Comparison of ENCODE assay signal across 24 mouse cellular contexts in genomic region chr5:25080994-25081393, GRCm38 (mm10). TPM values are rescaled to one million over a fixed set of nuclear protein-coding genes. Genes with fewer than 3 reads are reported as not detected.
DNase-seq lines count a peak whose midpoint lies in the region; ATAC-seq and TF ChIP-seq lines count a peak whose summit lies in the region.
"Had no signal": no experiment of that assay in that cellular context is flagged by ENCODE, and none has a peak within 500 bp of the region (broad histone marks: within the 10 kb centered on the region; RNA-seq: fewer than 3 reads in every experiment).

No protein-coding gene starts in this region.

- peak overlapping the region; percentile 5; the same call in 1 of the 2 replicates for H3K9ac ChIP-seq in CH12.LX (ENCODE audit: insufficient read depth, low read depth)
- no peak overlapping the region for H3K9ac ChIP-seq in intestine, embryonic 16.5 days (ENCODE audit: low read depth, low read length)
- H3K9ac ChIP-seq: embryonic facial prominence, embryonic 13.5 days; forebrain, embryonic 15.5 days; hindbrain, embryonic 15.5 days; limb, embryonic 15.5 days; liver, embryonic 14.5 days; lung, embryonic 14.5 days; midbrain, embryonic 12.5 days; neural tube, embryonic 12.5 days had no signal

- H3K27me3 ChIP-seq in CH12.LX (replicated peaks) = no peaks in the 10 kb centered on the region
- no peaks in the 10 kb centered on the region for H3K27me3 ChIP-seq in intestine, embryonic 16.5 days (replicated peaks; ENCODE audit: control insufficient read depth, insufficient read depth, low read length)
- H3K27me3 ChIP-seq: embryonic facial prominence, embryonic 13.5 days; forebrain, embryonic 15.5 days; hindbrain, embryonic 15.5 days; limb, embryonic 15.5 days; midbrain, embryonic 12.5 days; neural tube, embryonic 12.5 days had no signal

- in situ Hi-C loops in CH12.LX (cut with MboI; ENCODE audit: low pct_ligation_motif_present, low pct_unique_long_range_greater_than_20kb, low sequenced_read_pairs) = no loop called here

- no peaks in the 10 kb centered on the region for H3K79me2 ChIP-seq in CH12.LX (replicated peaks; ENCODE audit: control insufficient read depth, extremely low read depth, insufficient read depth, poor library complexity, severe bottlenecking)

- DNase-seq in kidney, postnatal 36 days = peak; percentile 42 to 59
- DNase-seq in kidney, adult 9 months = no peak
- no peak for DNase-seq in CH12.LX (ENCODE audit: extremely low read depth)
- no peak for DNase-seq in frontal cortex, postnatal 36 days (ENCODE audit: low spot score in 2 of 2)
- DNase-seq: adrenal gland, postnatal 25 days; cerebellum, adult 9-11 months; gastrocnemius, postnatal 10 days; kidney, adult 18-20 months; lung, embryonic 14.5 days had no signal

- 80% methylated on average over 3 of the region's 3 CpGs for whole genome bisulfite sequencing in olfactory bulb, adult 2 months
- WGBS in intestine, embryonic 16.5 days = 72% methylated on average over 3 of the region's 3 CpGs

- peaks cover 0 to 5% of the 10 kb centered on the region in 2 experiments for H3K36me3 ChIP-seq in CH12.LX (replicated peaks in 1 of 2; ENCODE audit: control insufficient read depth in 1 of 2, insufficient read depth in 1 of 2, low read length in 1 of 2)
- H3K36me3 ChIP-seq in intestine, embryonic 16.5 days (ENCODE audit: control insufficient read depth, insufficient read depth, low read length) = no peaks in the 10 kb centered on the region
- H3K36me3 ChIP-seq: embryonic facial prominence, embryonic 13.5 days; forebrain, embryonic 10.5 days; forebrain, embryonic 15.5 days; hindbrain, embryonic 10.5 days; hindbrain, embryonic 15.5 days; limb, embryonic 10.5 days; limb, embryonic 15.5 days; midbrain, embryonic 12.5 days; neural tube, embryonic 12.5 days had no signal

- H3K9me3 ChIP-seq in CH12.LX (replicated peaks; ENCODE audit: low read length) = no peaks in the 10 kb centered on the region
- H3K9me3 ChIP-seq in intestine, embryonic 16.5 days (ENCODE audit: control insufficient read depth, low read length) = no peaks in the 10 kb centered on the region
- H3K9me3 ChIP-seq: embryonic facial prominence, embryonic 13.5 days; forebrain, embryonic 10.5 days; forebrain, embryonic 15.5 days; hindbrain, embryonic 10.5 days; hindbrain, embryonic 15.5 days; limb, embryonic 10.5 days; limb, embryonic 15.5 days; midbrain, embryonic 12.5 days; neural tube, embryonic 12.5 days had no signal

- ATAC-seq in intestine, embryonic 16.5 days = no peak
- ATAC-seq: forebrain, embryonic 15.5 days had no signal

- no peak overlapping the region for H3K27ac ChIP-seq in CH12.LX (ENCODE audit: insufficient read depth, low read depth)
- peak overlapping the region; percentile 57 for H3K27ac ChIP-seq in brown adipose tissue, adult 24 weeks (replicated peaks; ENCODE audit: low read depth, low read length)
- H3K27ac ChIP-seq in olfactory bulb, adult 2 months (ENCODE audit: insufficient read depth, low read depth, low read length) = 0 out of 2 replicates have a peak overlapping the region, but pooled peaks have one; percentile 7
- H3K27ac ChIP-seq in intestine, embryonic 16.5 days (ENCODE audit: low read length) = no peak overlapping the region
- H3K27ac ChIP-seq: embryonic facial prominence, embryonic 13.5 days; forebrain, embryonic 10.5 days; forebrain, embryonic 15.5 days; hindbrain, embryonic 10.5 days; hindbrain, embryonic 15.5 days; kidney, postnatal 0 days; limb, embryonic 10.5 days; limb, embryonic 15.5 days; liver, embryonic 14.5 days; midbrain, embryonic 12.5 days; neural tube, embryonic 12.5 days had no signal

- H3K4me3 ChIP-seq in CH12.LX (replicated peaks in 1 of 3; ENCODE audit: low read depth in 2 of 3, low read length in 2 of 3, poor library complexity in 1 of 3) = peak overlapping the region in 1 of 3 experiments; percentile 39
- H3K4me3 ChIP-seq in brown adipose tissue, adult 24 weeks (ENCODE audit: insufficient read depth, low read depth, low read length) = no peak overlapping the region
- no peak overlapping the region for H3K4me3 ChIP-seq in olfactory bulb, adult 2 months (ENCODE audit: insufficient read depth, low read depth, low read length)
- H3K4me3 ChIP-seq in intestine, embryonic 16.5 days (ENCODE audit: low read length) = no peak overlapping the region
- H3K4me3 ChIP-seq: embryonic facial prominence, embryonic 13.5 days; forebrain, embryonic 10.5 days; forebrain, embryonic 15.5 days; hindbrain, embryonic 10.5 days; hindbrain, embryonic 15.5 days; limb, embryonic 10.5 days; limb, embryonic 15.5 days; midbrain, embryonic 12.5 days; myocyte; neural tube, embryonic 12.5 days had no signal

- peaks cover 18 to 34% of the 10 kb centered on the region in 2 experiments for H3K4me1 ChIP-seq in CH12.LX (ENCODE audit: control insufficient read depth in 1 of 2, insufficient read depth in 2 of 2)
- peaks cover 44% of the 10 kb centered on the region for H3K4me1 ChIP-seq in brown adipose tissue, adult 24 weeks (ENCODE audit: control insufficient read depth, insufficient read depth, insufficient read length, low read length)
- H3K4me1 ChIP-seq in olfactory bulb, adult 2 months (ENCODE audit: control insufficient read depth, insufficient read depth, low read length) = peaks cover 28% of the 10 kb centered on the region
- peaks cover 7% of the 10 kb centered on the region for H3K4me1 ChIP-seq in intestine, embryonic 16.5 days (ENCODE audit: control insufficient read depth, insufficient read depth, low read length)
- H3K4me1 ChIP-seq: forebrain, embryonic 10.5 days; forebrain, embryonic 15.5 days; midbrain, embryonic 12.5 days had no signal

- peak overlapping the region; percentile 65; the same call in 1 of the 2 replicates for H3K4me2 ChIP-seq in CH12.LX (ENCODE audit: insufficient read depth, low read depth, poor library complexity, severe bottlenecking)
- no peak overlapping the region for H3K4me2 ChIP-seq in intestine, embryonic 16.5 days (ENCODE audit: low read depth, low read length)
- H3K4me2 ChIP-seq: embryonic facial prominence, embryonic 13.5 days; forebrain, embryonic 15.5 days; hindbrain, embryonic 15.5 days; limb, embryonic 15.5 days; lung, embryonic 14.5 days; midbrain, embryonic 12.5 days; neural tube, embryonic 12.5 days had no signal

- TF ChIP-seq EP300 in CH12.LX (IDR thresholded peaks at IDR 0.05; ENCODE audit: low read length) = no peak

- no peak for TF ChIP-seq POLR2A in CH12.LX (IDR thresholded peaks at IDR 0.05; ENCODE audit: low read depth, low read length)
- TF ChIP-seq POLR2A in olfactory bulb, adult 2 months (IDR thresholded peaks at IDR 0.05; ENCODE audit: insufficient read depth, low read depth, low read length) = no peak

- dilution Hi-C loops in CH12.LX (cut with MboI; ENCODE audit: extremely low pct_ligation_motif_present, extremely low pct_unique_long_range_greater_than_20kb, low sequenced_read_pairs) = no loop called here

- no peak for TF ChIP-seq RAD21 in CH12.LX (IDR thresholded peaks at IDR 0.05; ENCODE audit: low read depth, low read length)

- TF ChIP-seq CTCF in CH12.LX (conservative IDR thresholded peaks at IDR 0.05 in 1 of 2, IDR thresholded peaks at IDR 0.05 in 1 of 2; ENCODE audit: low read depth in 2 of 2, low read length in 2 of 2) = no peak
- no peak for TF ChIP-seq CTCF in olfactory bulb, adult 2 months (IDR thresholded peaks at IDR 0.05; ENCODE audit: insufficient read depth, low read depth, low read length)

TF ChIP-seq in CH12.LX, 34 proteins besides CTCF, POLR2A, EP300 and RAD21:
- TF ChIP-seq SMC3 (IDR thresholded peaks at IDR 0.05; ENCODE audit: low read depth, low read length) (no peak), USF1 (IDR thresholded peaks at IDR 0.05; ENCODE audit: low read depth, low read length) (no peak), ZNF384 (IDR thresholded peaks at IDR 0.05; ENCODE audit: low read depth, low read length) (no peak), TCF12 (IDR thresholded peaks at IDR 0.05; ENCODE audit: low read depth, low read length) (no peak), ETS1 (conservative IDR thresholded peaks at IDR 0.05; ENCODE audit: low read depth, low read length) (no peak), MXI1 (IDR thresholded peaks at IDR 0.05; ENCODE audit: low read depth, low read length) (no peak), NRF1 (IDR thresholded peaks at IDR 0.05; ENCODE audit: low read depth, low read length) (no peak), ZC3H11A (IDR thresholded peaks at IDR 0.05; ENCODE audit: low read depth, low read length) (no peak), MYC (IDR thresholded peaks at IDR 0.05; ENCODE audit: low read depth, low read length) (no peak)

RNA-seq across cellular contexts. Expression of gene Prkag2, which starts 19.4 kb away (rescaled TPM):
- total RNA-seq in CH12.LX (2012; rRNA removed) (4.6 and 5.9 TPM in 2 replicates), CH12.LX (2014; rRNA removed) (8.8 and 10.0 TPM in 2 replicates)
- polyA plus RNA-seq in CH12.LX (2012; ENCODE audit: insufficient read length, low read depth) = 21.2 and 21.6 TPM in 2 replicates
- polyA plus RNA-seq in brown adipose tissue, adult 24 weeks (2012; ENCODE audit: insufficient read depth, insufficient read length, missing spikeins) = 32.6 and 60.2 TPM in 2 replicates
- polyA plus RNA-seq in olfactory bulb, adult 2 months (2012; ENCODE audit: insufficient read depth, insufficient read length, low replicate concordance, missing spikeins) = not detected in 2 replicates
- 53.0 and 54.1 TPM in 2 replicates for polyA plus RNA-seq in intestine, embryonic 16.5 days (2015; fragmentation: Nextera tagmentation; extraction: Ambion mirVana)

Comparison
In these comparisons a context has a peak if more than half of its experiments do, and no peak if none do; other contexts are left out.
1. DNase-seq: peak in kidney, postnatal 36 days (2 of 2); none in kidney, adult 9 months (single experiment), CH12.LX (single experiment) and frontal cortex, postnatal 36 days (0 of 2).
2. H3K27ac ChIP-seq: peak in brown adipose tissue, adult 24 weeks (single experiment) and olfactory bulb, adult 2 months (single experiment); none in CH12.LX (single experiment) and intestine, embryonic 16.5 days (single experiment).